Mouse (Mus musculus) bone marrow macrophage, adult 2 months (primary cell): ENCODE data around the gene Ext2.

Experiments
- CTCF ChIP-seq: IDR thresholded peaks from 2 replicates; pipeline ENCODE4 v1.5.1; 2012; ENCODE audit warnings: low read depth, mild to moderate bottlenecking, low read length, moderate library complexity
- POLR2A ChIP-seq: IDR thresholded peaks from 2 replicates; pipeline ENCODE4 v1.6.1; 2012; ENCODE audit warnings: mild to moderate bottlenecking, low read depth, low read length, borderline replicate concordance

DNA sequence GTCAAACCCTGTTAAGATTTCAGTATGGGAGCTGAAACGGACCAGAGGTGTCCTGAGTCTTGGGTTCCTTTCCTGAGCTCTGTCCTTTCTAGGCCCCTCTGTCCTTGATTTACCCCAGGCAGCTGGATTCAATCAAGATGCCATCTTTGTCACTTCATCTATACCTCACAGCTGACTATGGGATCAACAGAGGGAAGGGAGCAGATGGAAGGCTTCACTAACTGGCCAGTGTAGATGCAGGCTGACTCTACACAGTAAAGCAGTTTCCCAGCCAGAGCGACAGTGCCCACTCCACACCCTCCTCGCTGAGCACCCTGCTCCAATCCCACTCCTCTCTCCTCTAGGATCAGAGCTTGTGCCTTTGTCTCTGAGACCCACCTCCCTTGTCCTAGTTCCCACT, 110.9 kb downstream of the Ext2 start:
- TF ChIP-seq CTCF (no peak), POLR2A (no peak)
